Mouse (Mus musculus) megakaryocyte, embryonic 14.5 days (primary cell): ENCODE results near the gene Smagp. TPM values are rescaled to one million over a fixed set of nuclear protein-coding genes. Genes with fewer than 3 reads are reported as not detected.

Experiments used
- H3K27me3 ChIP-seq: replicated peaks from 2 replicates; pipeline ENCODE3; 2012; ENCODE audit warnings: inconsistent platforms
- H3K36me3 ChIP-seq: replicated peaks from 2 replicates; pipeline ENCODE3; 2012; ENCODE audit warnings: low read length, inconsistent platforms, mixed read lengths
- H3K4me1 ChIP-seq: 2 replicates; pipeline ENCODE4 v1.6.1; 2012; ENCODE audit warnings: inconsistent platforms
- H3K4me3 ChIP-seq: replicated peaks from 2 replicates; pipeline ENCODE3; 2012; ENCODE audit warnings: moderate library complexity, mild to moderate bottlenecking, inconsistent platforms
- H3K9me3 ChIP-seq: 2 replicates; pipeline ENCODE4 v1.6.1; 2012; ENCODE audit warnings: inconsistent platforms
- FLI1 ChIP-seq: IDR thresholded peaks from 2 replicates; pipeline ENCODE4 v1.6.1; 2012; ENCODE audit warnings: low read length, inconsistent platforms, mixed read lengths
- GATA1 ChIP-seq: IDR thresholded peaks from 3 replicates; pipeline ENCODE4 v1.6.1; 2012; ENCODE audit warnings: mixed read lengths, low read length, inconsistent platforms, borderline replicate concordance
- polyA plus RNA-seq: library from polyadenylated mRNA; stranded (reverse); fragments of >175 nt; gene quantifications from 2 replicates; pipeline ENCODE4 v1.2.3, GENCODE M21; 2012; ENCODE audit warnings: low replicate concordance; ENCODE audit not compliant: insufficient read depth

Smagp gene
- polyA plus RNA-seq, 1 experiment: 57.2 TPM

DNA sequence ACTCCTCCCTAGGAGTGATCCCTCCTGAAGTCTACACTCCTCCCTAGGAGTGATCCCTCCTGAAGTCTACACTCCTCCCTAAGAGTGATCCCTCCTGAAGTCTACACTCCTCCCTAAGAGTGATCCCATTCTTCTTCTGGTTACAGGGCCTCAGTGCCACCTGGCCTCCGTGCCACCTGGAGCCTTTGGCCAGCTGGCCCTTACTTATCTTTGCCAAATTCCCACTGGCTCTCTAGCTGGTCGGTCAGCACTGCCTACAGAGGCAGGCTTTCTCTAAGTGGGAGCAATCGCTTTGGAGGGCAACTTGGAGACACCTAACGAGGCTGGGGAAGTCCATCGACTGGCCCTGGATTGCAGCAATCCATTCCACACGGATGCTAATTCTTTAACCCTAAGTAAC is 9.4 kb upstream of the Smagp start:
- TF ChIP-seq GATA1: no peak
- Histone ChIP-seq H3K4me3 (no peak overlapping the region), H3K27me3 (no peaks in the 10 kb centered on the region), H3K4me1 (peaks cover 75% of the 10 kb centered on the region), H3K9me3 (no peaks in the 10 kb centered on the region), H3K36me3 (peaks cover 86% of the 10 kb centered on the region)

DNA sequence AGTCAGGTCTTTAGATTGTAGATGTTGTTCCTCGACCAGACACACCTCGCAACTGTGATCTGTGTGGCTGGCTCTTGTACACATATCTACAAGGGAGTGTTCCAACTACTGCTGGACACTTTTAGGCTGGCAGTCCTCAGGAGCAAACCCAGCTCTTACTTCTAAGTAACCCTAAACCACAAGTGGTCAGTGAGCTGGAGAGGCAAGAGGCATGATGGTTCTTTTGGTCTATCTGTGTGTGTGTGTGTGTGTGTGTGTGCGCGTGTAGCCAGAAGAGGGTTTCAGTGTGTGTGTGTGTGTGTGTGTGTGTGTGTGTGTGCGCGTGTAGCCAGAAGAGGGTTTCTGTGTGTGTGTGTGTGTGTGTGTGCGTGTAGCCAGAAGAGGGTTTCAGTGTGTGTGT is 5.7 kb upstream of the Smagp start:
- Histone ChIP-seq H3K4me1 (peaks cover 87% of the 10 kb centered on the region), H3K36me3 (peaks cover 73% of the 10 kb centered on the region), H3K4me3 (no peak overlapping the region), H3K27me3 (no peaks in the 10 kb centered on the region), H3K9me3 (no peaks in the 10 kb centered on the region)
- TF ChIP-seq FLI1 (no peak), GATA1 (no peak)

DNA sequence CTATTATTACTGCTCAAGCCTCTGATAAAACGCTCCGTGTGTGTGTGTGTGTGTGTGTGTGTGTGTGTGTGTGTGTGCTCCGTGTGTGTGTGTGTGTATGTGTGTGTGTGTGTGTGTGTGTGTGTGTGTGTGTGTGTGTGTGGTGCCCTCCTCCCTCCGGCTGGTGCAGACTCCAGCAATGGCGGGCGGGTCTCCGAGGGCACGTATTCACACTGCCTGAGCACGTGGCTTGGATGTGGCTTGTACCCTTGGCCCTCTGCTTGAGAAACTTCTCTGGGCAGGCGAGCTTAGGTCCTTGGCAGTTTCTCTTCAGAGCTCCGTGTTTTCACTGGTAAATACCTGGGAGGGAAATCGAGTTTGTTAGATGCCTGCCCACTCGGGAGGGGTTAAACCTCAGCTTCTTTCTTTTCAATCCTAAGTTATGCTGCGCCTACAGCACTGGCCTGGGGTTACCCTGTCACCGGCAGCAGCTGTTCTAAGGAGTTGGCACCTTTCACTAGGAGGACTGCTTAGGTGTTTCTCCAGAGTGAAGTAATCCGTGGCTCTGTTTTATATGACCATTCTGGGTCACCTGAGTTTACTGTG is 4.6 kb upstream of the Smagp start:
- no peak overlapping the region for H3K4me3 ChIP-seq
- no peaks in the 10 kb centered on the region for H3K9me3 ChIP-seq
- H3K27me3 ChIP-seq: peaks cover 8% of the 10 kb centered on the region
- peaks cover 67% of the 10 kb centered on the region for H3K36me3 ChIP-seq
- peaks cover 93% of the 10 kb centered on the region for H3K4me1 ChIP-seq
- no peak for TF ChIP-seq GATA1
- TF ChIP-seq FLI1: no peak

DNA sequence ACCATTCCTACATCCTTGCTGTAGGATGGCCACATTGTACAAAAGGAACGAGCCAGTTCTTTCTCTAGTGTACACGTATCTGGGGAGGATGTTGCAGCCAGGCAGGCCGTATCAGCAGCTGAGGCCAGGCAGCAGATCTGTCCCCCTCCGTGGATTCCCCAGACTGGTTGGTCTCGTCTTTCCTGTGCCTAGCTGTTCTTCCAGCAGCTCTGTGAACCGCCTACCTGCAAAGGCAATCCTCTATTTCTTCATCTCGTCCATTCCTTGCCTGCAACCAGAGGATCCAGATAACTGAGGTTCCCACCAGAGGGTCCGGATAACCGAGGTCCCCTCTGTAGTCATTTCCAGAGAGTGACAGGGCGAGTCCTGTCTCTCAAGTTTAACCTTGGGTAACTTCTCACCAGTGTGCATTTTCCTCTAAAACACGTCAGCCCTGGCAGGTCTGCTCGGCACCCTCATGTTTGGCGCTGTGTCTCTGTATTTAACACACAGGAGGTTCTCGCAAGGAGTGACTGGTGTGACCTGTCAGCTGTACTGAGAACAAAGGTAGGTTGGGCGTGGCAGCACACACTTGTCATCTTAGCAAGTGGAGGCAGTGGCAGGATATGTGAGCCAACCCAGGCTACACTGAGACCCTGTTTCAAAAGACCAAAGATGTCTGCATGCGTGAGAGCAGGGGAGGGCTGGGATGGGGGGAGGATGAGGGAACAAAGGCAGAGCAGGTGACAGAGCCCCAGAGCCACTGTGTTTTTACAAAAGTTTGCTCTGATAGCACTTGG is 3.4 kb upstream of the Smagp start:
- no peak for TF ChIP-seq FLI1
- no peak for TF ChIP-seq GATA1
- Histone ChIP-seq H3K4me1 (peaks cover 93% of the 10 kb centered on the region), H3K9me3 (no peaks in the 10 kb centered on the region), H3K36me3 (peaks cover 56% of the 10 kb centered on the region), H3K27me3 (peaks cover 20% of the 10 kb centered on the region), H3K4me3 (peak overlapping the region; percentile 14)

DNA sequence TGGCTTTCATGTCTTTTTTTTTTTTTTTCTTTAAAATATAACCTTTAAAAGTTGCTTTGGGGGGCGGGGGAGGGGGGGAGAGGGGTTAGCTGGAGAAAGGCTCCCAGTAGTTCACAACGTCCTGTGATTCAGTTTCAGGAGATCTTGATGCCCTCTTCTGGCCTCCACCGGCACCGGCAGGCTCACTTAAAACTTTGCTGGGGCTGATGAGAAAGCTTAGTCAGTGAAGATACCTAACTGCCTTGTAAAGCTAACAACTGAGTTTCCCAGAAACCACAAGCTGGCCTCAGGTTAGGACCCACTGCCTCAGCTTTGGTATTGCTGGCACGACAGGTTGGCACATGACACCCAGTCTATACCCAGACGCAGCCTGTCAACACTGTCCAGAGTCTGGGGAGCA is 921 bp upstream of the Smagp start:
- Histone ChIP-seq H3K36me3 (peaks cover 32% of the 10 kb centered on the region), H3K4me1 (peaks cover 81% of the 10 kb centered on the region), H3K27me3 (peaks cover 31% of the 10 kb centered on the region), H3K4me3 (peak overlapping the region; percentile 93), H3K9me3 (no peaks in the 10 kb centered on the region)
- TF ChIP-seq FLI1 (no peak), GATA1 (no peak)

DNA sequence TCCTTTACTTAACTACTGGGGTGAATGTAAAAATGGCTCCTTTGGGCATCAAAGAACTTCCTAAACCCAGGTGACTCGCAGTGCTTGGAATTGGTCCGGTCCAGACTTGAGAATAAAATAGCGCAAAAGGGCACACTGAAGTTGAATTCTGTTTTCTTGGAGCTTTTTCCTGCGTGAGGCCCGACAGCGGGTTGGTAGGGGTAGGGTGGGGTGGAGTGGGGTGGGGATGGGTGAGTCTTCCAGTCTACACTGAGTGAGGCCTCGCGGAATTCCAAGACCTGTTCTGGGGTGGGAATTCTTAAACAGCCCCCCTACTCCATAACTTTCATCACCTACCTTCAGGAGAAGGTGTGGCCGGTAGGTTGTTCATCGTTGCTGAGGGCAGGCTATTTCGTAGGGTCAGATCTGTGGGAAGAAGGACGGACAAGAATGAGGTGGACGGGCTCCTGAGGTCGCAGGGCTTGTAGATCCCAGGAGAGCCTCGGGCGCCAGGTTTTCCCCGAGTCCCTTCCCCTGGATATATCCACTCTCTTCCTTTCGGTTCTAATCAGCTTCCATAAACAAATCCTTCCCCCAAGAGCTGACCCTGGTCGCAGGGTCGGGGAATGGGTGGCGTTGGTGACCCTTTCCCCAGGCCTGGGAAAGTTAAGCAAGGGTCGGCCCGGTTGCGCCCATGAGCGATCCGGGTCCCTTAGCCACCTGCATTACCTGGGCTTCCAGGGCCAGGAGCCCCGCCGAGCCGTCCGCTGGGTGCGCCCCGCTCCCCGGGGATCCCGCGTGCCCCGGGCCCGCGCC is 692 bp downstream of the Smagp start:
- no peaks in the 10 kb centered on the region for H3K9me3 ChIP-seq
- peaks cover 33% of the 10 kb centered on the region for H3K27me3 ChIP-seq
- peak overlapping the region; percentile 93 for H3K4me3 ChIP-seq
- TF ChIP-seq FLI1 (no peak), GATA1 (no peak)
- H3K36me3 ChIP-seq: peaks cover 19% of the 10 kb centered on the region
- peaks cover 81% of the 10 kb centered on the region for H3K4me1 ChIP-seq

DNA sequence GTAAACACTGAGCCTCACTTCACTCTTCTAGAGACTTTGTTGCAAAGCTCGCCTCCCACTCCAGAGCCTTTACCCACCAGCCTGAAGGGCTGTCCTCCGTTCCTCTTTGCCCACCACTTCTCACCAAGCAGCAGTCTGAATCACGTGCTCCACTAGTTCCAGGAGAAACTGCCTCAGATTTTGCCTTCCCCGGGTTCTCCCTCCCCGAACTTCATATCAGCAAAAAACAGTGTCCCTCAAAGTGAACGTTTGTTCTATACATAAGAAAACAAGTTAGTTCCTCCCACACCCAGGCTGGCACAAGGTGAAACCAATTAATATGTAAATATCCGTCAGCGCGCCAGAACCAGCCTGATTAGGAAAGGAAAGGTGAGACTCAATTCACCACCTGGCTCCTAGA is 1.5 kb downstream of the Smagp start:
- Histone ChIP-seq H3K9me3 (no peaks in the 10 kb centered on the region), H3K4me1 (peaks cover 77% of the 10 kb centered on the region), H3K4me3 (peak overlapping the region; percentile 93), H3K27me3 (peaks cover 35% of the 10 kb centered on the region), H3K36me3 (peaks cover 11% of the 10 kb centered on the region)
- TF ChIP-seq GATA1: no peak

DNA sequence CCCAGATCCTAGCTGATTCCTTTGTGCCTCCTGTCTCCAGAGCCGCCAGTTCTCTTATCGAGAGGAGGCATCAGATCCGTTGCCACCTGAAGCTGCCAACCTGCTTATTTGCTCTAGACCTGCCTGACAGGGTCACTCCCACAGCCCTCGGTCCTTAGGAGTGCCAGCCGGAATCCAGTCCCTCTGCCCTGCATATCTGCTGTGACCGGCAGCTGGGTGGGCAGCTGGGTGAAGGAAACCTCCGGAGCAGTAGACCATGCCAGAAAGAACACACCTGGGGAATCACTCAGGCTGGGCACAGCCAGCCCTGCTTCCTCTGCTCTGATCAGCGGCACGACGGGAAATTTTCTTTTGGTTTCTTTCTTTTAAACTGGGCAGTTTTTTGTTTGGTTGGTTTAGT is 3.4 kb downstream of the Smagp start:
- peaks cover 76% of the 10 kb centered on the region for H3K4me1 ChIP-seq
- no peaks in the 10 kb centered on the region for H3K9me3 ChIP-seq
- H3K4me3 ChIP-seq: no peak overlapping the region
- no peak for TF ChIP-seq FLI1
- no peak for TF ChIP-seq GATA1
- peaks cover 4% of the 10 kb centered on the region for H3K36me3 ChIP-seq
- peaks cover 41% of the 10 kb centered on the region for H3K27me3 ChIP-seq

DNA sequence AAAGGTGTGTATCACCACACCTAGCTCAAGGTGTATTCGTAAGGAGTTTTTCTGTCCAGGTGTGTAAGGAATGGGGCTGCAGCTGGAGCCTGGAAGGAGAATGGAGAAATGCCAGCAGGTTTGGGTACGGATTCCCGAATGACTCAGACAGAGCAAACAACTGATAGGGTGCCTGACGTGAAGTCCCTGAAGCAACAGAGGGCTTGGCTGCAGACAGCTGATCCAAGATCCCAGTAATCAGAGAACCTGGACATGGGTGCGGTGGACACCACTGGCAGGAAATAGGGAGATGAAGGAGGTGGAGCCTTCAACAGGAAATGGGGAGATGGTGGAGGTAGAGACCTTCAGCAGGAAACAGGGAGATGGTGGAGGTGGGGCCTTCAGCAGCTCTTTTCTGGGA is 4.4 kb downstream of the Smagp start:
- TF ChIP-seq FLI1: no peak
- TF ChIP-seq GATA1: no peak
- Histone ChIP-seq H3K27me3 (peaks cover 41% of the 10 kb centered on the region), H3K9me3 (no peaks in the 10 kb centered on the region), H3K36me3 (peaks cover 4% of the 10 kb centered on the region), H3K4me1 (peaks cover 76% of the 10 kb centered on the region), H3K4me3 (no peak overlapping the region)
